Mouse (Mus musculus) neutrophil, adult 5-6 weeks (primary cell): ENCODE data around the gene Sash1. TPM values are rescaled to one million over a fixed set of nuclear protein-coding genes. Genes with fewer than 3 reads are reported as not detected.

Source experiments
- ATAC-seq: fragments of 151-379, 151-347 bp; 2 replicates; pipeline ENCODE4 v1.8.0; 2017; ENCODE audit warnings: mild to moderate bottlenecking, moderate TSS enrichment; ENCODE audit not compliant: insufficient number of reproducible peaks, poor library complexity, low FRiP score, severe bottlenecking; ENCODE audit errors: extremely low read depth
- total RNA-seq: library from RNA; stranded (forward); fragments of 200-1000 nt; gene quantifications from 2 replicates; pipeline ENCODE4 v1.2.3, GENCODE M21; 2017

The Sash1 gene
- 1.0 and 1.1 TPM in 2 replicates for total RNA-seq

DNA sequence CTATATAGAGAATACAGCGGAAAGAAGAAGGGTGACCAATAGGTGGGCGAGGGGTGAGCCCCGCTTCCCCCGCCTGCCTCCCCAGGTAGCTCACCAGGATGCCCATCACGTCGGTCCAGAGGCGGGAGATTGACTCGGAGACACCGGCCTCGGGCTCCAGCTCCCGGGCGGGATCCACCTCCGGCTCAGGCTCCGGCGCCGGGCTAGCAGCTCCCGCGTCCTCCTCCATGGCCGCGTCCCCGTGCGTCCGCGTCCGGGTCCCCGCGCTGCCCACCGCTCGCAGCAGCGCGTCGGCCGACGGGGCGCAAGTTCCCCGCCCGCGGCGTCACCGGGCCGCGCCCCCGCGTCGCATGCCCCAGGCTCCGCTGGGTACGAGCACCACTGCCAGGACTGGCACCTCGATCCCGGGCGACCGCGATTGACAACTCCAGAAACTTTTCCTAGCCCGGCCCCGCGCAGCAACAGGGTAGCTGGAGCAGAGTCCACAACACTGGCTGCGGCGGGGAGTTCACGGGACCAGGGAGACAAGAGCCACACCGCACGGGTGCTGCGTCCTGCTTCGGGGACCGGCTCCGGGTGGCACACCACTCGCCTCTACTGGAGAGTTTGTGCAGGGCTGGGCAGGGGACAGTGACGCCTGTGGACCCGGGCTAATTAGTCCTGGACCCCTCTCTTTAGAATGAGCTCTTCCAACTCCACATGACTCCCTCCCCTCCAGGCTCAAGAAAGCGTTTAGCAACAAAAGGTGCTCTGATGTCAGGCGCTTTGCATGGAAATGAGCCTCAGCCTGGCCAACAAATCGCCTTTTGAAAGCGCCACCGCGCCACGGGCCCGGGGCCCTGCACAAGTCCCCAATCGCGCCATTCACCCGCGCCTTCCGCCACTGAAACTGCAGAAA is at the start of gene Sash1:
Gene Sash1 (minus strand): TSS at position 441 of the 898 bp plus-strand sequence.
- no peak for ATAC-seq

GRCm38 (mm10) chr10:8935601-8936000 is 49.7 kb upstream of the Sash1 start:
- no peak for ATAC-seq

- ATAC-seq: no peak
These were observed 47.8 kb upstream of the Sash1 start for GRCm38 (mm10) chr10:8933451-8934372.

DNA sequence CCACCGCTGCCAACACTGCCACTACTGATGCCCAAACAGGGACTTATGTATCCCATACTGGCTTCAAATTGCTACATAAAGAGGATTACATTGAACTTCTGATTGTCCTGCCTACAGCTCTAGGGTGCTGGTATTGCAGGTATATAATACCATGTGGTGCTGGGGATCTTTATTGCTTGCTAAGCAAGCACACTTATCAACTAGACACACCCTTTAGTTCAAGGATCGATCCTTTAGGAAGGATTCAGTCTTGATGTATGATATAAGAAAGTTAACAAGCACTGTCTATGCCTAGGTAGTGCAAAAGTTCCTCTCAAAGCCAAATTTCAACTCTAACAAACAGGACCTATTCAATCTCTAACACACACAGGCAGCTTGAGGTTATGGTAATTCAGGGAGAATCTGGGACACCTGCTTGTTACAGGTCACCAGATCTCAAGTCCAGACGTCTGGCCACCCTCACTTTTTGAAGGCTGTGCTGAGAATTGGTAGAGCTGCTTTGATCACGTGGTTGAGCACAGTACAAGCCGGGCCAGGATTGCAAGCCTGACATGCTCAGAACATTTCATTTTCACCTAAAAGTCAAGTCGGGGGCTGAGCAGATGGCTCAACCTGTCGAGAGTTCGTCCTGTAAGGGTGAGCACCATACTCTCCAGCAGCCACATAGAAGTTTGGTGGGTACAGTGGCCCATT is 45.8 kb upstream of the Sash1 start:
- no peak for ATAC-seq

- no peak for ATAC-seq
These were observed 44.8 kb upstream of the Sash1 start for GRCm38 (mm10) chr10:8930672-8931071.

DNA sequence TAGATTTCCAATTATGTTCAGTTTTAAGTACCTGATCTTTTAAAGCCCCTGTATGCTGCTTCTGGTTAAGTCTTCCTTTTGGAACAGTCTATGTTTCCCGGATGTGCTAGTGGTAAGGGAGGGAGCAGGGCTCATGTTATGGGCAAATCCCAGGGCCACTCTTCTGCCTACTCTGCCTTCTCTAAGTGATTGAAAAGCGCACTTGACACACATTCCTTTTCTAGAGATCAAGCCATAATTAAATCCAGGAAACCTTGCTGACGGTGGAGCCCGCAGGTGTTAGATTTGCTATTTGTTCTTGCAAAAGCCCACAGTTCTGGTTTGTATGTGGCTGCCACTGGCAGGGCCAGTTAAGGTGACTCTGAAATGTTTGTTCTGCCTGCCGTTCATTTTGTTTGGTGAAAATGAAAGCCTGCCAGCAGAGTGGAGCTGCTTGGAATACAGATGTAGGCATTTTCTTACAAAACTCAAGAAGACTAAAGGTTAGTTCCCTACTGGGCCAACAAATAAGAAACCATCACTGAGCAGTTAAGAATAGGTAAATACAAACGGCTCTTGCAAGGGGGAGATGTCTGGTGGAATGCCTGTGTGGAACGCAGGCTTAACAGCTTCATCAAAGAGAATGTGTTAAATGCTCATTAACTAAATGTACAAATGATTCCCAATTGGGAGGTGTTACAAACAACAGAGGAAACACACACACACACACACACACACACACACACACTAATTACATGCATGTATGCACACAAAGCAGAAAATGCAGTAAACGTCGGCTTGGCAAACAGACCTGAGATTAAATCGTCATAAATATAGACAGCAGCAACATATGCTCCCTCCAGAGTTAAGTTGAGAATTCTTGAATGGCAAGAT is 43.1 kb upstream of the Sash1 start:
- ATAC-seq: no peak

- no peak for ATAC-seq
These were observed 42.4 kb upstream of the Sash1 start for GRCm38 (mm10) chr10:8928261-8928660.

DNA sequence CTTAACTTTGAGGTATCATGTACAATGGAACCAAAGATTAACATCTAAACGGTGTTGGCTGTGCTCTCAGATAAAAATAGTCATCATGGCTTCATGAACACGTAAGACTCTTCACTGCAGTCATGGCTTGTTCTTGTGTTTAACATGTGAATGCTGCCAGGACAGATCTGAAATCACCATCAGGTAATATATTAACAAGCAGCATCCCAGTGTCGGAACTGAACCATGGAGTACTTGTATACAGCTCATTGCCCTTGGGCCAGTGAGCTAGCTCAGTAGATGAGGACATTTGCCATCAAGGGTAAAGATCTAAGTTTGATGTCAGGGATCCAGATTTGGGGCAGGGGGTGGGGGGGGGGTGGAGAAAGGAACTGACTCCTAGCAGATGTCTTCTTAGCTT is 41.0 kb upstream of the Sash1 start:
- no peak for ATAC-seq

DNA sequence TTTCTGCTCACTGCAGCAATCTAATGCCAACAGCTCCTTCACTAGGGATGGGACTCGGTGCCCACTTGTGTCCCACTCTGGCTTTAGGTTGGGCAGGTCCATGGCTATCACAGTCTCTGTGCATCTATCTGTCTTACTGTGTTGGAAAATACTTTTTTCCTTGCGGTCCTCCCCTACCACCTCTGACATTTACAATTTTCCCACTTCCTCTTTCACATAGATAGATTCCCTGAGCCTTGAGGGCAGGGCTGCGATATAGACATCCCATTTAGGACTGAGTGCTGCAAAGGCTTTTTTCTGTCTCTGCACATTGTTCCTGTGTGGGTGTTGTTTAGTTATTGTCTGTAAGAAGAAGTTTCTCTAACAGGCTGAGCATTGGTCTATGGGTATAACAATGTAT is 40.4 kb upstream of the Sash1 start:
- 0 out of 2 replicates have a peak, but pooled peaks have one; percentile 26 for ATAC-seq

- ATAC-seq: no peak
These were observed 39.4 kb upstream of the Sash1 start for GRCm38 (mm10) chr10:8925299-8925698.

DNA sequence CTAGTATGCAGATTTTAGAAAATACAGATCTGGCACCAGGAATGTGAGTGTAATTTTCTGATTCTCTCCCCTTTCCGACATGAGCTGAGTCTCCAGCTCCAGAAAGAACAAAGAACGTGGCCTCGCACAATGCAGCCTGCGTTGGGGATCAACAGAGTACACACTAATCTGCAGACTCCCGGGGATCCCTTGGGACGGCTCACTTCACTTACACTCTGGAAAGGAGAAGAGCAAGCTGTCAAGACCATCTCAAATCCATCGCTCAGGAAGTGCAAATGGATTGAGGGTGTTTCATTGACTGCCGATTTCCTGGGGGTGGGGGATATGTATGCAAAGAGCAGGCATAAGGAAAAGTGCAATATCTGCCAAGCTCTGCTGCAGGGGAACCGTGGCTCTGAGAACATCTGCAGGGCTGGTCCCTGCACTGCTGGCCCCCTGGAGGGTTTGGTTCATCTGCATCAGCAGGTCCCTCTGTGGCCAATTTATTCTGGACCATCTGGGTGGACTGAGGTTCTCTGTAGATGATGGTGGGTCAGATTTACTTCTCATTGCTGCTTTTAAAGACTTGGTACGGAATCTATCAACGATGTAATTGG is 35.3 kb upstream of the Sash1 start:
- no peak for ATAC-seq

GRCm38 (mm10) chr10:8917798-8918197 is 31.9 kb upstream of the Sash1 start:
- ATAC-seq: no peak

GRCm38 (mm10) chr10:8917350-8917749 is 31.5 kb upstream of the Sash1 start:
- ATAC-seq: no peak

DNA sequence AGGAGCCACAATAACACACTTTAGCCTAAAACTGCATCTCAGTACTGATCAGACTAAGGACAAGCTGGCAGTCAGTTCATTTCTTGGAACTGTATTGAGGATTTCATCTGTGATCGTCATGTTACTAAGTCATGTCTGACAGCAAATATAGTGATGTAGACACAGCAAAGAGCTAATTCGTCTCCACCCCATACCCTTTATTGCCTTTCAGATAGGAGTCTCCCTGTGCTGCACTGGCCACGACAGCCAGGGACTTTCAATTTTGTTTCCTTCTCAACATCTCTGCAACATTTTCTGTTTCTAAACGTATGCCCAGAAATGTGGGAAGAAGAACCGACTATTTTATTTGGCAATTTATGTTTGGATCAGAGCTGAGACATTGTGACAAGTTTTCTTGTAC is 29.9 kb upstream of the Sash1 start:
- ATAC-seq: no peak

DNA sequence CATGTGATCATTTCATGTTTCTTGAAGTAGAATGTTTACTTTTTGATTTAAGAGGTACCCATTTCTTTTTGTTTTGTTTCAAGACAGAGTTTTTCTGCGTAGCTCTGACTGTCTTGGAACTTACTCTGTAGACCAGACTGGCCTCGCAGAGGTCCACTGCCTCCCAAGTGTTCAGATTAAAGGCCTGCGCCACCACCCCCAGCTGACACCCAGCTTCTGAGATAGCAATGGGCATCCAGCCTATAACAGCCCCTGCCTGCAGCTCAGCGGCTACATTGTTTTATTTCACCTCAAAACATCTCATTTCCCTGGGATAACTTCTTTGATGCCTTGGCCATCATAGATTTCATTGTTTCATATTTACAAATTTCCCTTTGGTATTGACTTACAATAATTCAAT is 28.0 kb upstream of the Sash1 start:
- ATAC-seq: no peak

- peak; percentile 55; the same call in 1 of the 2 replicates for ATAC-seq
These were observed 26.9 kb upstream of the Sash1 start for GRCm38 (mm10) chr10:8912706-8913275.

DNA sequence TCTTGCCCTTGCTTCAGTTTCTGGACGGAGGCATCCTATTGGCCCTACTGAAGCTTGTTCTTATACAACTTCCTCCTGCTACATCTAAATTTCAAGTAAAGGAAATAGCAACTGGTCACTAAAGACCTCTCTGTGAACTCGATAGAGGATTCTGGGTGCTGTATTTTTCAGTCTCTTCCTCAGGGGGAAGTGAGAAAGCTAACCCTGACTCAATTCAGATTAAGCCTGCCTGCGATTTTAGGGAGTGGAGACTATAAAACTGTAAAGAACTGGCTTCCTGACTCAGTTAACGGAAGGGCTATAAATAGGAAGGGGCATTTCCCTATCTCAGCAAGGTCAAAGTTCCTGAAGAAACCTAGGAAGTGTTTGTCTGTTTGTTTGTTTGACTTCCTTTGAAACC is 26.3 kb upstream of the Sash1 start:
- 0 out of 2 replicates have a peak, but pooled peaks have one; percentile 19 for ATAC-seq
